Mouse (Mus musculus) MEL (cell line): Measurements from ENCODE around the gene Traf1. TPM values are rescaled to one million over a fixed set of nuclear protein-coding genes. Genes with fewer than 3 reads are reported as not detected.

Experiments
- DNase-seq: peaks from one replicate; pipeline ENCODE4 v3.0.0; 2011; ENCODE audit warnings: low read depth, low spot score
- H3K27ac ChIP-seq: 2 replicates; pipeline ENCODE4 v1.5.1; 2012; ENCODE audit warnings: low read depth, mild to moderate bottlenecking, control low read depth, low read length, moderate library complexity; ENCODE audit not compliant: control insufficient read depth
- H3K27me3 ChIP-seq, 2 experiments: fragments of 150-350 bp in 1 of 2; sonication (generic) in 1 of 2; 2 replicates each; pipeline ENCODE4 v1.6.1; 2012; ENCODE audit warnings: low read length in 2 of 2, mild to moderate bottlenecking in 2 of 2, improper control_type of control experiment in 1 of 2, moderate library complexity in 1 of 2; ENCODE audit not compliant: insufficient read depth in 2 of 2, control insufficient read depth in 1 of 2
- H3K36me3 ChIP-seq, 2 experiments: 2 replicates each; pipeline ENCODE4 v1.6.1; 2012 to 2014; ENCODE audit warnings: low read length in 2 of 2, improper control_type of control experiment in 1 of 2, inconsistent platforms in 1 of 2, mild to moderate bottlenecking in 1 of 2; ENCODE audit not compliant: insufficient read depth in 2 of 2, control insufficient read depth in 1 of 2
- H3K4me1 ChIP-seq, 2 experiments: fragments of 150-350 bp in 1 of 2; sonication (generic) in 1 of 2; 2 replicates each; pipeline ENCODE4 v1.6.1; 2012; ENCODE audit warnings: low read length in 2 of 2, improper control_type of control experiment in 1 of 2, mild to moderate bottlenecking in 1 of 2; ENCODE audit not compliant: insufficient read depth in 2 of 2, control insufficient read depth in 1 of 2
- H3K4me3 ChIP-seq, 2 experiments: fragments of 150-350 bp in 1 of 2; sonication (generic) in 1 of 2; 2 replicates each; pipeline ENCODE4 v1.5.1; 2012; ENCODE audit warnings: low read depth in 2 of 2, low read length in 2 of 2, mild to moderate bottlenecking in 2 of 2, moderate library complexity in 2 of 2, control low read depth in 1 of 2, improper control_type of control experiment in 1 of 2; ENCODE audit not compliant: control insufficient read depth in 1 of 2, insufficient read depth in 1 of 2
- H3K79me2 ChIP-seq: 2 replicates; pipeline ENCODE4 v1.6.1; 2012; ENCODE audit warnings: mild to moderate bottlenecking, low read length, moderate library complexity; ENCODE audit not compliant: control insufficient read depth, poor library complexity, insufficient read depth
- H3K9ac ChIP-seq: 2 replicates; pipeline ENCODE4 v1.6.1; 2012; ENCODE audit warnings: low read depth, mild to moderate bottlenecking, control low read depth, low read length, moderate library complexity; ENCODE audit not compliant: control insufficient read depth, poor library complexity, severe bottlenecking
- H3K9me3 ChIP-seq: fragments of 150-350 bp; sonication (generic); replicated peaks from 2 replicates; pipeline ENCODE4 v1.6.1; 2012; ENCODE audit warnings: mild to moderate bottlenecking, low read length, improper control_type of control experiment, moderate library complexity; ENCODE audit not compliant: insufficient read depth
- CHD2 ChIP-seq: IDR thresholded peaks from 2 replicates; pipeline ENCODE4 v1.6.1; 2011; ENCODE audit warnings: low read length, improper control_type of control experiment
- E2F4 ChIP-seq: IDR thresholded peaks from 2 replicates; pipeline ENCODE4 v1.6.1; 2011; ENCODE audit warnings: low read depth, low read length, improper control_type of control experiment, borderline replicate concordance
- ELF1 ChIP-seq: IDR thresholded peaks from 2 replicates; pipeline ENCODE4 v1.6.1; 2014; ENCODE audit warnings: low read depth, mild to moderate bottlenecking, inconsistent platforms, low read length, improper control_type of control experiment, moderate library complexity
- GABPA ChIP-seq: IDR thresholded peaks from 2 replicates; pipeline ENCODE4 v1.6.1; 2012; ENCODE audit warnings: low read depth, mild to moderate bottlenecking, inconsistent platforms, low read length, improper control_type of control experiment, moderate library complexity
- GATA1 ChIP-seq: IDR thresholded peaks from 2 replicates; pipeline ENCODE4 v1.6.1; 2011; ENCODE audit warnings: low read depth, low read length, improper control_type of control experiment
- HCFC1 ChIP-seq: IDR thresholded peaks from 2 replicates; pipeline ENCODE4 v1.6.1; 2012; ENCODE audit warnings: low read depth, mild to moderate bottlenecking, inconsistent platforms, low read length, improper control_type of control experiment, moderate library complexity
- JUND ChIP-seq: IDR thresholded peaks from 2 replicates; pipeline ENCODE4 v1.6.1; 2011; ENCODE audit warnings: low read depth, mild to moderate bottlenecking, improper control_type of control experiment, low read length
- KAT2A ChIP-seq: conservative IDR thresholded peaks from 2 replicates; pipeline ENCODE4 v1.6.1; 2012; ENCODE audit warnings: low read depth, low read length, improper control_type of control experiment, inconsistent platforms
- MAX ChIP-seq: IDR thresholded peaks from 2 replicates; pipeline ENCODE4 v1.6.1; 2011; ENCODE audit warnings: low read length, improper control_type of control experiment
- MAZ ChIP-seq: IDR thresholded peaks from 2 replicates; pipeline ENCODE4 v1.6.1; 2012; ENCODE audit warnings: low read depth, mild to moderate bottlenecking, inconsistent platforms, low read length, improper control_type of control experiment
- MEF2A ChIP-seq: IDR thresholded peaks from 2 replicates; pipeline ENCODE4 v1.6.1; 2014; ENCODE audit warnings: low read depth, mild to moderate bottlenecking, inconsistent platforms, low read length, improper control_type of control experiment; ENCODE audit not compliant: poor library complexity, insufficient replicate concordance, severe bottlenecking; ENCODE audit errors: extremely low read depth
- MXI1 ChIP-seq: IDR thresholded peaks from 2 replicates; pipeline ENCODE4 v1.6.1; 2011; ENCODE audit warnings: mild to moderate bottlenecking, low read depth, low read length, improper control_type of control experiment
- MYB ChIP-seq: IDR thresholded peaks from 2 replicates; pipeline ENCODE4 v1.6.1; 2011; ENCODE audit warnings: mild to moderate bottlenecking, low read depth, low read length, improper control_type of control experiment
- MYC ChIP-seq: IDR thresholded peaks from 2 replicates; pipeline ENCODE4 v1.6.1; 2011; ENCODE audit warnings: low read depth, mild to moderate bottlenecking, low read length, improper control_type of control experiment, moderate library complexity
- NELFE ChIP-seq: IDR thresholded peaks from 2 replicates; pipeline ENCODE4 v1.6.1; 2011; ENCODE audit warnings: low read depth, low read length, improper control_type of control experiment
- POLR2A ChIP-seq, 2 experiments: IDR thresholded peaks; 2 replicates each; pipeline ENCODE4 v1.6.1; 2011 to 2012; ENCODE audit warnings: low read length in 2 of 2, mild to moderate bottlenecking in 2 of 2, control low read depth in 1 of 2, improper control_type of control experiment in 1 of 2, low read depth in 1 of 2, moderate library complexity in 1 of 2; ENCODE audit not compliant: control insufficient read depth in 1 of 2, insufficient read depth in 1 of 2, poor library complexity in 1 of 2
- POLR2AphosphoS2 ChIP-seq: IDR thresholded peaks from 2 replicates; pipeline ENCODE4 v1.6.1; 2011; ENCODE audit warnings: low read length, improper control_type of control experiment
- SIN3A ChIP-seq: IDR thresholded peaks from 2 replicates; pipeline ENCODE4 v1.6.1; 2012; ENCODE audit warnings: low read length, improper control_type of control experiment, inconsistent platforms
- SMC3 ChIP-seq: IDR thresholded peaks from 2 replicates; pipeline ENCODE4 v1.6.1; 2011; ENCODE audit warnings: low read depth, low read length, improper control_type of control experiment
- TAL1 ChIP-seq: IDR thresholded peaks from 2 replicates; pipeline ENCODE4 v1.6.1; 2012; ENCODE audit warnings: mild to moderate bottlenecking, inconsistent platforms, low read length, moderate library complexity, mixed read lengths
- TBP ChIP-seq: IDR thresholded peaks from 2 replicates; pipeline ENCODE4 v1.8.0; 2011; ENCODE audit warnings: low read depth, low read length, improper control_type of control experiment
- ZC3H11A ChIP-seq: IDR thresholded peaks from 2 replicates; pipeline ENCODE4 v1.6.1; 2012; ENCODE audit warnings: low read depth, mild to moderate bottlenecking, inconsistent platforms, low read length, improper control_type of control experiment
- ZKSCAN1 ChIP-seq: IDR thresholded peaks from 2 replicates; pipeline ENCODE4 v1.6.1; 2012; ENCODE audit warnings: low read depth, mild to moderate bottlenecking, inconsistent platforms, low read length, improper control_type of control experiment, moderate library complexity
- ZMIZ1 ChIP-seq: IDR thresholded peaks from 2 replicates; pipeline ENCODE4 v1.6.1; 2012; ENCODE audit warnings: low read depth, mild to moderate bottlenecking, inconsistent platforms, low read length, improper control_type of control experiment, moderate library complexity
- ZNF384 ChIP-seq: IDR thresholded peaks from 2 replicates; pipeline ENCODE4 v1.6.1; 2012; ENCODE audit warnings: low read depth, mild to moderate bottlenecking, inconsistent platforms, low read length, improper control_type of control experiment
- polyA plus RNA-seq, 2 experiments: library from polyadenylated mRNA; stranded (reverse) in 1 of 2; unstranded in 1 of 2; fragments of >175 nt in 1 of 2; fragments of >200 nt in 1 of 2; gene quantifications; 2 replicates each; pipeline versions ENCODE4 v1.2.1 to v1.2.4; 2012; ENCODE audit warnings: low replicate concordance in 2 of 2, low read depth in 1 of 2; ENCODE audit not compliant: insufficient read length in 2 of 2, insufficient read depth in 1 of 2, missing spikeins in 1 of 2
- total RNA-seq: library from RNA; depleted of rRNA; stranded (reverse); fragments of 300-350 nt; gene quantifications from 2 replicates; pipeline ENCODE4 v1.2.3, GENCODE M21; 2012

Traf1 gene
- total and polyA plus RNA-seq, 3 experiments = 0.03 to 0.04 TPM; not detected in 1

- peak; percentile 75 for DNase-seq
- TF ChIP-seq ZC3H11A = no peak
- TF ChIP-seq ZMIZ1 = 0 out of 2 replicates have a peak, but pooled peaks have one; percentile 16
- TF ChIP-seq ELF1 = peak; percentile 6; the same call in 1 of the 2 replicates
- no peak for TF ChIP-seq GATA1
- 0 out of 2 replicates have a peak, but pooled peaks have one; percentile 36 for TF ChIP-seq POLR2AphosphoS2
- peak; percentile 67 for TF ChIP-seq HCFC1
- 0 out of 2 replicates have a peak, but pooled peaks have one; percentile 35 for TF ChIP-seq TBP
- TF ChIP-seq MYC = peak; percentile 42; the same call in 1 of the 2 replicates
- TF ChIP-seq NELFE = peak; percentile 50
- TF ChIP-seq POLR2A (IDR thresholded peaks at IDR 0.05; ENCODE audit: control insufficient read depth in 1 of 2, insufficient read depth in 1 of 2, low read depth in 1 of 2, low read length in 2 of 2, poor library complexity in 1 of 2) = peak in 1 of 2 experiments; percentile 62; a peak in 2 of 4 replicates
- TF ChIP-seq ZNF384 = no peak
- TF ChIP-seq SIN3A = peak; percentile 49; the same call in 1 of the 2 replicates
- TF ChIP-seq MAZ = peak; percentile 77
- no peak for TF ChIP-seq SMC3
- H3K79me2 ChIP-seq = peaks cover 5% of the 10 kb centered on the region
- peak within 1 kb of the TSS; percentile 97 for H3K9ac ChIP-seq
- peak within 1 kb of the TSS; percentile 85 for H3K27ac ChIP-seq
- peaks cover 0 to 4% of the 10 kb centered on the region in 2 experiments; a peak in 1 of 4 replicates for H3K36me3 ChIP-seq
- H3K4me1 ChIP-seq = peaks cover 0 to 9% of the 10 kb centered on the region in 2 experiments; a peak in 2 of 4 replicates
- no peaks in the 10 kb centered on the region; a peak in 1 of 4 replicates for H3K27me3 ChIP-seq
- H3K9me3 ChIP-seq = no peaks in the 10 kb centered on the region
- H3K4me3 ChIP-seq = peak within 1 kb of the TSS; percentile 79 to 94
Measured at GRCm38 (mm10) chr2:34913218-34914068, 48.1 kb downstream of the Traf1 start, which contains the start of gene Phf19. Gene Phf19, minus strand, starts transcription at chr2:34914026.

- no peak for DNase-seq
- Histone ChIP-seq H3K4me1 (peaks cover 0 to 9% of the 10 kb centered on the region in 2 experiments; a peak in 2 of 4 replicates), H3K36me3 (peaks cover 0 to 4% of the 10 kb centered on the region in 2 experiments; a peak in 1 of 4 replicates), H3K9ac (peak overlapping the region; percentile 97), H3K27me3 (no peaks in the 10 kb centered on the region; a peak in 1 of 4 replicates), H3K79me2 (peaks cover 5% of the 10 kb centered on the region), H3K9me3 (no peaks in the 10 kb centered on the region), H3K27ac (peak overlapping the region; percentile 33), H3K4me3 (peak overlapping the region in 1 of 2 experiments; percentile 94; a peak in 2 of 4 replicates)
- TF ChIP-seq ELF1 (no peak), MYB (no peak), MAX (no peak), TAL1 (no peak), E2F4 (no peak), MYC (no peak), KAT2A (no peak), GABPA (no peak), MXI1 (no peak), MAZ (no peak), CHD2 (no peak), JUND (no peak), POLR2A (IDR thresholded peaks at IDR 0.05; ENCODE audit: control insufficient read depth in 1 of 2, insufficient read depth in 1 of 2, low read depth in 1 of 2, low read length in 2 of 2, poor library complexity in 1 of 2) (no peak), ZC3H11A (no peak), GATA1 (no peak), ZKSCAN1 (no peak), MEF2A (no peak)
Measured at GRCm38 (mm10) chr2:34912613-34913012, 49.0 kb downstream of the Traf1 start.
